Mouse (Mus musculus): ENCODE results near the gene Mmp14. TPM values are rescaled to one million over a fixed set of nuclear protein-coding genes. Genes with fewer than 3 reads are reported as not detected.

Gene Mmp14
- polyA plus RNA-seq, 2 experiments: 251 to 385 TPM

DNA sequence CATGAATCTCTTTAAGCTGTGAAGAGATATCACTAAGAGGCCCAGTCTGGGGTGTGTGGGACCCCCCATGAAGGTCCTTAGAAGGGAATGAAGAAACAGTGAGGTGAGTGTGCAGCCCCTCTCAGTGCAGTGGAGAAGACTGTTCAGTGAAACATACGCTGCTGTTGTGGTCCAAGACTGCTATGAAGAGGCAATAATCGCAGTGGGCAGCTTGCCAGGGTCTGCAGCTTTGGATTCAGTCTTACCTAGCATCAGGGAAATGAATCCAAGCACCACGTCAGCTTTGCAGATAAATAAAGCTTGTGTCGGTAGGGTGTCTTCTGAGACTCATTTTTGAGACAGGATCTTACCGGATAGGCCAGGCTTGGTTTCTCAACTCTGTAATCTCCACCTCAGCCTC lies 41.3 kb downstream of the Mmp14 start:
- H3K4me1 ChIP-seq (ENCODE audit: control insufficient read depth, insufficient read depth, low read length): peaks cover 9% of the 10 kb centered on the region
- peaks cover 30% of the 10 kb centered on the region for H3K36me3 ChIP-seq (ENCODE audit: control insufficient read depth, insufficient read depth, low read length)
- no peaks in the 10 kb centered on the region; the same call in 1 of the 2 replicates for H3K27me3 ChIP-seq (ENCODE audit: control insufficient read depth, insufficient read depth, low read length)
- 0 out of 2 replicates have a peak, but pooled peaks cover 3% of the 10 kb centered on the region for H3K9me3 ChIP-seq (ENCODE audit: control insufficient read depth, low read length)
- no peak for TF ChIP-seq POLR2A (IDR thresholded peaks at IDR 0.05; ENCODE audit: borderline replicate concordance, extremely low read depth, insufficient read depth, insufficient read length)
- no peak overlapping the region for H3K27ac ChIP-seq (replicated peaks; ENCODE audit: low read depth, low read length)
- WGBS: 49% methylated on average over 5 of the region's 5 CpGs
- no peak overlapping the region for H3K9ac ChIP-seq (ENCODE audit: low read depth, low read length, severe bottlenecking)
- ATAC-seq (ENCODE audit: low FRiP score, low read depth) (peak; percentile 66), DNase-seq (ENCODE audit: low spot score) (peak; percentile 71)
- H3K4me2 ChIP-seq (replicated peaks; ENCODE audit: low read depth, low read length, severe bottlenecking): no peak overlapping the region
- H3K4me3 ChIP-seq (replicated peaks; ENCODE audit: low read length): no peak overlapping the region

- Histone ChIP-seq H3K4me3 (replicated peaks; ENCODE audit: low read length) (no peak overlapping the region), H3K36me3 (ENCODE audit: control insufficient read depth, insufficient read depth, low read length) (peaks cover 9% of the 10 kb centered on the region), H3K4me1 (ENCODE audit: control insufficient read depth, insufficient read depth, low read length) (peaks cover 15% of the 10 kb centered on the region), H3K9me3 (ENCODE audit: control insufficient read depth, low read length) (0 out of 2 replicates have a peak, but pooled peaks cover 3% of the 10 kb centered on the region), H3K4me2 (replicated peaks; ENCODE audit: low read depth, low read length, severe bottlenecking) (no peak overlapping the region), H3K27ac (replicated peaks; ENCODE audit: low read depth, low read length) (no peak overlapping the region), H3K9ac (ENCODE audit: low read depth, low read length, severe bottlenecking) (no peak overlapping the region), H3K27me3 (ENCODE audit: control insufficient read depth, insufficient read depth, low read length) (peaks cover 14% of the 10 kb centered on the region)
- WGBS: 84% methylated on average over 5 of the region's 5 CpGs
- no peak for DNase-seq (ENCODE audit: low spot score)
- no peak for TF ChIP-seq POLR2A (IDR thresholded peaks at IDR 0.05; ENCODE audit: borderline replicate concordance, extremely low read depth, insufficient read depth, insufficient read length)
- ATAC-seq (ENCODE audit: low FRiP score, low read depth): no peak
Observed at GRCm38 (mm10) chr14:54474744-54475143, 43.3 kb downstream of the Mmp14 start.

DNA sequence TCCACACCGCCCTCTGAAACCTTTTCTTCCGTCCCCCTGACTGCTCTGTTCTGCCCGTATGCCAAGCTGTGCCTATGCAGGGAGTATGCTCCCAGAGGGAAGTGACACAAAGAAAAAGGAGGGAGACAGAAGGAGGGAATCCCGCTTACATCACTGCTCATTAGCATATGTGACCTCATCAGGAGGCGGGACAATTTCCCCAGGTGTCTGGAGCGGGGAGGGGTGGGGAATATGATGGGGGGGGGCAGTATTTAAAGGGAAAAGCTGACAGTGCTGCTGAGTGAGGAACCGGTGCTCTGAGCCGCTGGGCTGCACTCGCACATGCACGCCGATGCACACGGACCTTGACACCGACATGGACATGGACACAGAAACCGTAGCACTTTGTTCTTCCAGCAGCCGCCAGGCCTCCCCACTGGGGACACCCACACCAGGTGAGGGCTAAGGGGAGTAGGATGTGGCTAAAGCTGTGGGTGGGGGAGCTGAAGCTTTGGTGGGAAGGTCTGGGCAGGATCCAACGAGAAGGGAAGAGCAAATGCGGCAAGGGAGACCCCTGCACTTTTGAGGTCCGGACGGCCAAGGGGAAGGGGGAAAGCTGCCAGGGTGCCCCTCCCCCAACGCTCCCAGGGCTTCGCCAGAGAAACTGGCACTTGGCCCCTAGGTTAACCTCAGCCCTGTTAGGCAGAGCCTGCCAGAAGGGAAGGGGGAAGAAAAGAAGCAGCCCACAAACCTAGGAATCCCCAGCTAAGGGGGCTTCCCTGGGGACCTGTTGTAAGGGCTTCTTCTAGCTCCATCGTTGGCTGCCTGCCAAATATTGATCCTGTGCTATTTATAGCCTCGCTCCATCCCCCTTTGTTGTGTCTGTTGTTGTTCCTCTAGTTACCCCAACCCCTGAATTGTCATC lies 44.8 kb downstream of the Mmp14 start, which contains the start of gene Rem2:
Rem2 (plus strand) TSS at position 160 of the 904 bp plus-strand sequence.
- Histone ChIP-seq H3K36me3 (ENCODE audit: control insufficient read depth, insufficient read depth, low read length) (no peaks in the 10 kb centered on the region), H3K9ac (ENCODE audit: low read depth, low read length, severe bottlenecking) (peak within 1 kb of the TSS; percentile 54), H3K9me3 (ENCODE audit: control insufficient read depth, low read length) (0 out of 2 replicates have a peak, but pooled peaks cover 3% of the 10 kb centered on the region), H3K27me3 (ENCODE audit: control insufficient read depth, insufficient read depth, low read length) (peaks cover 16% of the 10 kb centered on the region), H3K27ac (replicated peaks; ENCODE audit: low read depth, low read length) (no peak within 1 kb of the TSS), H3K4me2 (replicated peaks; ENCODE audit: low read depth, low read length, severe bottlenecking) (peak within 1 kb of the TSS; percentile 89), H3K4me3 (replicated peaks; ENCODE audit: low read length) (peak within 1 kb of the TSS; percentile 42), H3K4me1 (ENCODE audit: control insufficient read depth, insufficient read depth, low read length) (peaks cover 15% of the 10 kb centered on the region)
- 1% methylated on average over 23 of the region's 23 CpGs for WGBS
- ATAC-seq (ENCODE audit: low FRiP score, low read depth) (peak; percentile 35), DNase-seq (ENCODE audit: low spot score) (peak; percentile 75)
- TF ChIP-seq POLR2A (IDR thresholded peaks at IDR 0.05; ENCODE audit: borderline replicate concordance, extremely low read depth, insufficient read depth, insufficient read length): no peak

DNA sequence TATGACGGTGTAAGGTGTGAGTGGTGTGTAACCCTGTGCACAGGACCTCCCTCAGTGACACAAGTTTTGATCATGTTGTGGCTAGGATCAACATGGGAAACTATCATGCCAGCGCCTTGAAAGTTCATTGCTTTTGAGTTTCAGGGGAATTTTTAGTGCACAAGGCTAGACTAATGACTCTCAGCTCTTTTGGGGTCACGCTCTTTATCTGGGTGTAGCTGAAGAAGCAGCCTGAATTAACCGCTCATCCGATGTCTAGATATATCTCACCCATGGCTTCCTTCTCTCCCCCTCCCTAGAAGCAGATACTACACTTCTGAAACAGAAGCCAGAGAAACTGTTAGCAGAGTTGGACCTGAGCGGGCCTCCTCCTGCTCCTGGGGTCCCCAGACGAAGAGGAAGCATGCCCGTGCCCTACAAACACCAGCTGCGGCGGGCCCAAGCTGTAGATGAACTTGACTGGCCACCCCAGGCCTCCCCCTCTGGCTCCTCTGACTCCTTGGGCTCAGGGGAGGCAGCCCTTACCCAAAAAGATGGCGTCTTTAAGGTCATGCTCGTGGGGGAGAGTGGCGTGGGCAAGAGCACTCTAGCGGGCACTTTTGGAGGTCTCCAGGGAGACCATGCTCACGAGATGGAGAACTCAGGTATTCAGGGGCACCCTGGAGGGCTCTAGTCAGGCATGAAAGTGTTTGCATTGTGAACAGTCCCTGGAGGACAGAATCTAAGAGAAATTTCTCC lies 45.9 kb downstream of the Mmp14 start:
- Histone ChIP-seq H3K36me3 (ENCODE audit: control insufficient read depth, insufficient read depth, low read length) (no peaks in the 10 kb centered on the region), H3K4me2 (replicated peaks; ENCODE audit: low read depth, low read length, severe bottlenecking) (no peak overlapping the region; the same call in 1 of the 2 replicates), H3K27ac (replicated peaks; ENCODE audit: low read depth, low read length) (no peak overlapping the region), H3K4me3 (replicated peaks; ENCODE audit: low read length) (no peak overlapping the region), H3K27me3 (ENCODE audit: control insufficient read depth, insufficient read depth, low read length) (peaks cover 16% of the 10 kb centered on the region), H3K4me1 (ENCODE audit: control insufficient read depth, insufficient read depth, low read length) (peaks cover 15% of the 10 kb centered on the region), H3K9me3 (ENCODE audit: control insufficient read depth, low read length) (no peaks in the 10 kb centered on the region), H3K9ac (ENCODE audit: low read depth, low read length, severe bottlenecking) (no peak overlapping the region)
- ATAC-seq (ENCODE audit: low FRiP score, low read depth) (no peak), DNase-seq (ENCODE audit: low spot score) (no peak)
- TF ChIP-seq POLR2A (IDR thresholded peaks at IDR 0.05; ENCODE audit: borderline replicate concordance, extremely low read depth, insufficient read depth, insufficient read length): no peak
- WGBS: 79% methylated on average over 15 of the region's 15 CpGs

DNA sequence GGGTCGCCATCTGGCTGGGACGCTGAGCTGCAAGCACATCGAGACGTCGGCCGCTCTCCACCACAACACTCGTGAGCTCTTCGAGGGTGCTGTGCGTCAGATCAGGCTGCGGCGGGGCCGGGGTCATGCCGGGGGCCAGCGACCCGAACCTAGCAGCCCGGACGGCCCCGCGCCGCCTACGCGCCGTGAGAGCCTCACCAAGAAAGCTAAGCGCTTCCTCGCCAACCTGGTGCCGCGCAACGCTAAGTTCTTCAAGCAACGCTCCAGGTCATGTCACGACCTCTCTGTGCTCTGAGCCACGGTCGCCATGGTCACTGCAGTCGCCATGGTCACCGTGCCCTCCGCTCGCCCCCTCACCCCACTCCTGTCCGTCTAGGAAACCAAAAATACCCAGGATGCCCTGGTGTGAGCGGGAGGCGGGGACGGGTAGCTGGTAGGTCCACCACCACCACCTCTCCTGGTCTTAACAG lies 48.1 kb downstream of the Mmp14 start:
- Histone ChIP-seq H3K4me2 (replicated peaks; ENCODE audit: low read depth, low read length, severe bottlenecking) (peak overlapping the region; percentile 77), H3K27ac (replicated peaks; ENCODE audit: low read depth, low read length) (no peak overlapping the region), H3K27me3 (ENCODE audit: control insufficient read depth, insufficient read depth, low read length) (peaks cover 16% of the 10 kb centered on the region), H3K9me3 (ENCODE audit: control insufficient read depth, low read length) (no peaks in the 10 kb centered on the region), H3K4me3 (replicated peaks; ENCODE audit: low read length) (peak overlapping the region; percentile 44), H3K36me3 (ENCODE audit: control insufficient read depth, insufficient read depth, low read length) (no peaks in the 10 kb centered on the region), H3K4me1 (ENCODE audit: control insufficient read depth, insufficient read depth, low read length) (peaks cover 15% of the 10 kb centered on the region), H3K9ac (ENCODE audit: low read depth, low read length, severe bottlenecking) (peak overlapping the region; percentile 58)
- ATAC-seq (ENCODE audit: low FRiP score, low read depth) (no peak), DNase-seq (ENCODE audit: low spot score) (no peak)
- TF ChIP-seq POLR2A (IDR thresholded peaks at IDR 0.05; ENCODE audit: borderline replicate concordance, extremely low read depth, insufficient read depth, insufficient read length): no peak
- 1% methylated on average over 40 of the region's 40 CpGs for WGBS

All from limb, embryonic 14.5 days (tissue).